Mouse (Mus musculus) layer of hippocampus, adult 11-12 months (tissue): ENCODE results near the gene Unc5c.

Experiments
- DNase-seq: peaks from one replicate; pipeline ENCODE4 v3.0.0; 2022; ENCODE audit warnings: low spot score

Gene Unc5c

DNA sequence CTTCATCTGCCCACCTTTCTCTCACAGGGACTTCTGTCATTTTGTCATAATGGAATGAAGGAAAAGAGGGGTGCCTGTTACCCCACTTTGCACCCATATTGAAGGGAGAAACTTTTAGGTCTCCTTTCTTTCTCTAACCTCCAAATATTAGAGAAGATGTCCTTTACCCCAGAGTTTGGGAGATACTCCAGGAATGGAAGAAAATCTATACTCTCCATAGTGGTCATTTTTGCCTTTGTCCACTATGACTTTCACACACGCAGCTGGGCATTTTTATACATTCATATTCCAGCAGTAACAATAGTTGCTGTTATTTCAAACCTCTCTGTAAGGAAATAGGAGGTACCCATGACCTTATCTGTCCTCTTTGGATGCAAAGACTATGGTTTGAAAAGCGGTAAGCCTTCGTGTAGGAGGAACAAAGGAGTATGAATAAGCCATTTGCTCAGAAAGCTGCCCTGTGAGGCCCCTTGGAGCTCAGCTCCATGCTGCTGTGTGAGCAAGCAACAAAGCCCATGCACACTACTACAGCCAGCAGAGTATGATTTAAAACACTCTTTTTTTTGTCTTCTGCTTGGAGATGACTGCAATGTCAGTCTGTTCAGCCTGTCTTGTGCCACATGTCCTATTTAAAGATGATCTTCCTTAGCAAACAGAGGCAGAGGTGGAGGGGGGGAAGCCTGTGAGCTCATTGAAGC, 353.7 kb downstream of the Unc5c start:
- DNase-seq: no peak

- DNase-seq: peak; percentile 25
Observed at GRCm38 (mm10) chr3:141819331-141819941, 354.4 kb downstream of the Unc5c start.

DNA sequence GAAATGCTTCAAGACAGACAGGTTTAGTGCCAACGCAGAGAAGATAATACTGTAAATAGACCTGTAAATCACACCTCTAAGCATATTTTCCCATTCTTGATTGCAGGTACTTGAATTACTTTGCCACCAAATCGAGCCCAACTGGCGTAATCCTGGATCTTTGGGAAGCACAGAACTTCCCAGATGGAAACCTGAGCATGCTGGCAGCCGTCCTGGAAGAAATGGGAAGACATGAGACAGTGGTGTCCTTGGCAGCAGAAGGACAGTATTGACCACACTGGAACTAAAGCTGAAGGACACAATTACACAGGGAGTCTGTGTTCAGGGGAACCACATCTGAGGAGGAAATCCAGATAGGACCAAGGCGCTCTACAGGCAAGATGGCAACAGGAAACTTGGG, 363.3 kb downstream of the Unc5c start:
- DNase-seq: no peak

DNA sequence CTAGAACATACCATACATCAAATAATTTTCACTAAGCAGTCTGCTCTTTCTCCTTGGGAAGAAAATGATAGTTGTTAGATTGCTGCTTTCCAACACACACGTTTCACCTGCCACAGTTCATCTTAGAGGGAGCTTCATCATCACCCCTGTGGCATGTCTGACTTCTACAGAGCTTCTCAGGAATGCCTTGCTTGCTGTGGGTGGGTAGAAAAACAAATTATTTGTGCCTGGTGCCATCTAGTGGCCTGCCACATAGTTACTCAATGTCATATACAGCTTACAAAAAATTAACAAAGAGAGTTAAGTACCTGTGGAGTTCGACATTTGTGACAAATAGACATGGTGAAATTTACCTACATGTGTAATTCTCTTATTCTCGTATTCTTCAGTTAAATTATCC, 366.1 kb downstream of the Unc5c start:
- peak; percentile 84 for DNase-seq

GRCm38 (mm10) chr3:141838864-141839263, 373.8 kb downstream of the Unc5c start:
- DNase-seq: peak; percentile 16

- no peak for DNase-seq
Observed at GRCm38 (mm10) chr3:141849206-141849605, 384.2 kb downstream of the Unc5c start.

DNA sequence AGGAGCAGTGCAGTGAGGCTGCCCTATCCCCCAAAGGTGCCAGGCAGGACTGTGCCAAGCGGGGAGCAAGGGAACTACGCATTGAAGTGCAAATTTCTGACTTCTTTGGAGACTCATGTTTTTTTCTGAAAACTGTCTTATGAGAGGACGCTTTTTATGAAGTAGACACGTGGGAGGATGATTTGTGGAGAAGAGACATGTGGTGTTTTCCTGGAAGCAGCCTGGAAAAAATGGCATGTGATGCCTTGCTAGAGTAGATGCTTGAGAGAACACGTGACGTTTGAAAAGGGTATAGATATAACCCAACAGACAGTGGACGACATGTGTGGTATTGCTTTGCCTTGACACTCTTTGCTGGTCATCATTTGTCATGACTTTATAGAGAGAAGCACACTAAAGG, 385.1 kb downstream of the Unc5c start:
- DNase-seq: no peak

DNA sequence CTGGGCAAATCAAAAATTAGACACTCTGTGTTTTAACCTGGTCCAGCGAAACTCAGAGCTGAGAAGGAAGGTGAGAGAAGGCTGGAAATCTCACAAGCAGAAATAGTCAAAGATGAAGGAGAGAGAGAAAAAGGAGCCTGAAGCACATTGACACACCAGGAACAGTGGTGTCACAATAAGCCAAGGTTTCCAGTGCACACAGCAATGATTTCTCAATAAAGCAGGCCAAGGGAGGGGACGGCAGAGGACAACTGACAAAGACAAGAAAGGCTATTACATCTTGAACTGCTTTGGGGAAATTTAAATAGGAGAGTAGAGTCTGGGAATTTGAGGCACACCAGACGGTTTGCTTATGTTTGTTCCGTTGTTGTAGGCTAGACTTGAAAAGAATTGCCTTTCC, 389.3 kb downstream of the Unc5c start:
- no peak for DNase-seq

DNA sequence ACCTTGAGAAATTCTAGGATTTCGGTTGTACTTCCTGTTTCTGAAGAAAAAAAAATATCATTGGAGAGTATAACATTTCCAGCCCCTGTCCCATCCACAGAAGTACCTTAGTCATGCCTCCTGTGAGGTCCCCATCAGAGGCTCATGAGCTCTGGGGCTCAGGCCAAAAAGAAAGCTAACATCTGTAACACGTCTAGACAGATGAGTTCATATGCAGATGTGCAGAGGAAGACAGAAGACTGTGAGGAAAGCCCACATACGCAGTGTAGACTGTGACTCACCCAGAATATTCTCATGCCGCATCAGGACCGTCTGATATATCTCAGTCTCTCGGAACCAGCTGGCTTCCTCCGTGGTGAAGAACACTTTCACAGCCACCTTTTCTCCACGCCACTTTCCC, 392.1 kb downstream of the Unc5c start:
- no peak for DNase-seq

GRCm38 (mm10) chr3:141862816-141863461, 397.9 kb downstream of the Unc5c start:
- peak; percentile 32 for DNase-seq

DNA sequence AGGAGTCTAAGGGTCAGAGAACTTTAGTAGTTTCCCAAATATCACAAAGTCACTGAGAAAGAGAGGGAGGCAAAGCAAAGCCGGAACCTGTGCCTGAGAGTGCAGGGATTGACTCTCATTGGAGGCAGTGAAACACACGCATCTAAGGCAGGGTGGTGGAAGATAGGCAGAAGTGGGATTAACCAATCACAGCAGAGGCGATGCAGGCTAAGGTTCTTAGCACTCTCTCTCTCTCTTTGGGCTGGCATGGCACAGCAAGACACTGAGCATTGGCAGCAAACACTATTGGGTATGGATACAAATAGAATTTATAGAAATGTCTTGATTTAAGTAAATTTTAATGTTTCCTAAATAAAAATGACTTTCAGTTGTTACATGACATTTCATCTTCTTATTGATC, 406.8 kb downstream of the Unc5c start:
- no peak for DNase-seq

- no peak for DNase-seq
Observed at GRCm38 (mm10) chr3:141872337-141873042, 407.5 kb downstream of the Unc5c start.

DNA sequence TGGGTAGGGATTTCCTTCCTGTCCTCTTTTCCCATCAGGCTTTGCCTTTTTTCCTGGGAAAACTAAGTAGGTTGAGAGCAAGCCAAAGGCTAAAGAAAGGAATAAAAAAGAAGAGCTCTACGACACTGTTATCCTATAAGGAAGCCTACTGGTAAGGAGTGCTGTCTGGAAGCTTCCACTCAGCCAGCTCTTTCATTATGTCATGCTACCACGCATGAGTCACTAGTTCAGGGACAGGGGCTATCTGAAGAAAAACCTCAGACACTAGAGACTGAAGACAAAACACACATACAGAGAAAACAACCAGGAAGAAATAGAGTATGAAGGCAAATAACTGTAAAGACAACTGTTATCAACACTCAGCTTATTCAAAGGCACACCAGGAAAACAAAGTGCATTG, 417.5 kb downstream of the Unc5c start:
- DNase-seq: no peak

DNA sequence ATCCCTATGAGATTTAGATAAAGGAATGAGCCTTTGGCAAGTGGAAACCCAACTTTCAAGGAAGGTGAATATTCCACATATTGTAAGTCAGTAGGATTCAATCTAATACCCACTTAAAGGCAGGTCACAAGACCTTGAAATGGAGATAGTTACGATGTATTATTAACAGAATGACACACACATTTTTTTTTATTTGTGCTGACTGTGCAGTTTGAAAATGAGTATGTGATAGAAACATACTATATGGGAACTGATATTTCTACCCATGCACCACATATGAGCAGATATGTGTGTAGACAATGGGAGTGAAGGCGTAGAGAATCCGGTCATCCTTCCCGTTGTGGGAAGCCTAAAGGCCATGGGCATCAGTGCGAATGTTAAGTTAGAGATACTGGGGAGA, 419.2 kb downstream of the Unc5c start:
- no peak for DNase-seq
